Mouse (Mus musculus): Measurements from ENCODE around the gene Nfkbia.

Gene Nfkbia

GRCm38 (mm10) chr12:55442245-55442644, 50.2 kb downstream of the Nfkbia start:
- no peak for DNase-seq

GRCm38 (mm10) chr12:55440416-55440815, 52.0 kb downstream of the Nfkbia start:
- DNase-seq: no peak

Measured in kidney, adult 11 months (tissue).